Comparison of ENCODE assay signal across 24 mouse cellular contexts in genomic region chr19:8019329-8019851, GRCm38 (mm10). TPM values are rescaled to one million over a fixed set of nuclear protein-coding genes. Genes with fewer than 3 reads are reported as not detected.
DNase-seq lines count a peak whose midpoint lies in the region; ATAC-seq and TF ChIP-seq lines count a peak whose summit lies in the region.
"Not testable (repeated sequence)": the region's sequence is repeated elsewhere in the genome, so short reads cannot be mapped to it uniquely, and the experiment has no call there.
"Had no signal": no experiment of that assay in that cellular context is flagged by ENCODE, and none has a peak within 500 bp of the region (broad histone marks: within the 10 kb centered on the region; RNA-seq: fewer than 3 reads in every experiment).

No protein-coding gene starts in this region.

- ATAC-seq in heart, embryonic 15.5 days (replicated peaks; ENCODE audit: insufficient number of reproducible peaks, insufficient read depth, low FRiP score, low read depth); liver, embryonic 15.5 days (ENCODE audit: insufficient read depth): not testable (repeated sequence)
- peak; percentile 13; the same call in 1 of the 2 replicates for ATAC-seq in neutrophil, adult 5-6 weeks (ENCODE audit: extremely low read depth, insufficient number of reproducible peaks, low FRiP score, poor library complexity, severe bottlenecking)

- H3K4me1 ChIP-seq in bone marrow macrophage, adult 2 months (ENCODE audit: control insufficient read depth, insufficient read depth, low read length); heart, embryonic 15.5 days (replicated peaks); liver, embryonic 15.5 days (replicated peaks); megakaryocyte, embryonic 14.5 days; thymus, adult 2 months (replicated peaks; ENCODE audit: control insufficient read depth, insufficient read depth, low read length): not testable (repeated sequence)

- not testable (repeated sequence) for TF ChIP-seq CTCF in bone marrow macrophage, adult 2 months (IDR thresholded peaks at IDR 0.05; ENCODE audit: low read depth, low read length); thymus, adult 2 months (IDR thresholded peaks at IDR 0.05; ENCODE audit: borderline replicate concordance, control insufficient read depth, extremely low read depth, insufficient read depth, low read length, poor library complexity)

- not testable (repeated sequence) for H3K9me3 ChIP-seq in heart, embryonic 15.5 days (replicated peaks); liver, embryonic 15.5 days (replicated peaks); megakaryocyte, embryonic 14.5 days

- peak; percentile 50 to 58 for DNase-seq in CD8-positive naive resting alpha-beta T cell, adult 2 months (ENCODE audit: low read depth in 2 of 2, low spot score in 2 of 2)
- DNase-seq in thymus, adult 2 months = peak; percentile 32

- peak overlapping the region; percentile 56 for H3K4me3 ChIP-seq in bone marrow macrophage, adult 2 months (ENCODE audit: insufficient read depth, low read length)
- peak overlapping the region; percentile 4; the same call in 1 of the 2 replicates for H3K4me3 ChIP-seq in heart, embryonic 15.5 days
- peak overlapping the region; percentile 17 for H3K4me3 ChIP-seq in liver, embryonic 15.5 days (replicated peaks)
- peak overlapping the region; percentile 90 for H3K4me3 ChIP-seq in megakaryocyte, embryonic 14.5 days (replicated peaks)
- peak overlapping the region; percentile 69 for H3K4me3 ChIP-seq in thymus, adult 2 months (ENCODE audit: control insufficient read depth, insufficient read depth, low read length)

- H3K36me3 ChIP-seq in heart, embryonic 15.5 days; liver, embryonic 15.5 days (replicated peaks); megakaryocyte, embryonic 14.5 days (replicated peaks; ENCODE audit: low read length); thymus, adult 2 months (ENCODE audit: control insufficient read depth, insufficient read depth, low read length): not testable (repeated sequence)

- not testable (repeated sequence) for H3K9ac ChIP-seq in heart, embryonic 15.5 days; liver, embryonic 15.5 days

- H3K27ac ChIP-seq in bone marrow macrophage, adult 2 months (ENCODE audit: insufficient read depth, low read depth, low read length) = peak overlapping the region; percentile 99
- H3K27ac ChIP-seq in heart, embryonic 15.5 days; liver, embryonic 15.5 days (replicated peaks): not testable (repeated sequence)
- peak overlapping the region; percentile 34; the same call in 1 of the 2 replicates for H3K27ac ChIP-seq in thymus, adult 2 months (ENCODE audit: control insufficient read depth, insufficient read depth, low read length)

- TF ChIP-seq POLR2A in bone marrow macrophage, adult 2 months (IDR thresholded peaks at IDR 0.05; ENCODE audit: borderline replicate concordance, low read depth, low read length); thymus, adult 2 months (IDR thresholded peaks at IDR 0.05; ENCODE audit: control insufficient read depth, extremely low read depth, insufficient read depth, low read length, poor library complexity): not testable (repeated sequence)

- WGBS in heart, embryonic 15.5 days = 82% methylated on average over 17 of the region's 17 CpGs
- WGBS in liver, embryonic 15.5 days (ENCODE audit: insufficient replicate concordance) = 57% methylated on average over 17 of the region's 17 CpGs
- 23% methylated on average over 17 of the region's 17 CpGs for WGBS in thymus, adult 2 months

- H3K27me3 ChIP-seq in heart, embryonic 15.5 days; liver, embryonic 15.5 days; megakaryocyte, embryonic 14.5 days (replicated peaks); thymus, adult 2 months (ENCODE audit: control insufficient read depth, insufficient read depth, low read length): not testable (repeated sequence)

- H3K4me2 ChIP-seq in heart, embryonic 15.5 days = not testable (repeated sequence)
- H3K4me2 ChIP-seq in liver, embryonic 15.5 days = peak overlapping the region; percentile 23; the same call in 1 of the 2 replicates

RNA-seq across cellular contexts. Expression of gene Slc22a27, which starts 53.6 kb away (rescaled TPM):
- not detected in 2 replicates for polyA plus RNA-seq in bone marrow macrophage, adult 2 months (2012; ENCODE audit: insufficient read depth, insufficient read length, missing spikeins)
- polyA plus RNA-seq in heart, embryonic 15.5 days (2015; fragmentation: Nextera tagmentation; extraction: Ambion mirVana) = not detected in 2 replicates
- 0.16 and 0.26 TPM in 2 replicates for polyA plus RNA-seq in liver, embryonic 15.5 days (2015; fragmentation: Nextera tagmentation; extraction: Ambion mirVana)
- polyA plus RNA-seq in megakaryocyte, embryonic 14.5 days (2012; ENCODE audit: insufficient read depth, low replicate concordance) = not detected in 2 replicates
- not detected in 2 replicates for total RNA-seq in neutrophil, adult 5-6 weeks (2017)
- 0.10 TPM in 1 of 2 replicates, not detected in the other for polyA plus RNA-seq in thymus, adult 2 months (2012; rRNA removed)
- total RNA-seq: adrenal gland, adult 2 months; gastrocnemius, postnatal 10 days; heart, adult 8-10 months; heart, postnatal 10 days; layer of hippocampus, adult 18-20 months; layer of hippocampus, postnatal 25 days; left cerebral cortex, postnatal 10 days had no signal
- polyA plus RNA-seq: C2C12; embryonic facial prominence, embryonic 12.5 days; erythroblast, embryonic 14.5 days; forebrain, embryonic 13.5 days; frontal cortex, adult 2 months; hindbrain, embryonic 11.5 days; limb, embryonic 12.5 days; midbrain, embryonic 11.5 days; neural tube, embryonic 15.5 days; testis, adult 2 months had no signal

Comparison
In these comparisons a context has a peak if more than half of its experiments do, and no peak if none do; other contexts are left out.
1. H3K4me3 ChIP-seq: peak in every context shown above with its lines; median percentile 90 in megakaryocyte, embryonic 14.5 days; 69 in thymus, adult 2 months; 56 in bone marrow macrophage, adult 2 months; 17 in liver, embryonic 15.5 days; 4 in heart, embryonic 15.5 days.